Mouse (Mus musculus) E14TG2a.4 (cell line): ENCODE data around the gene Aup1.

Experiments used
- CTCF ChIP-seq: conservative IDR thresholded peaks from 2 replicates; pipeline ENCODE4 v1.5.1; 2014; ENCODE audit warnings: low read length
- NANOG ChIP-seq: IDR thresholded peaks from 2 replicates; pipeline ENCODE4 v1.6.1; 2014; ENCODE audit warnings: borderline replicate concordance, low read length, mixed read lengths
- POU5F1 ChIP-seq: IDR thresholded peaks from 2 replicates; pipeline ENCODE4 v1.6.1; 2014; ENCODE audit warnings: low read length, borderline replicate concordance

GRCm38 (mm10) chr6:83011255-83011654 is 43.1 kb upstream of the Aup1 start:
- TF ChIP-seq CTCF, result no peak
- TF ChIP-seq NANOG, result no peak
- no peak for TF ChIP-seq POU5F1
